Mouse (Mus musculus) embryonic facial prominence, embryonic 13.5 days (tissue): Measurements from ENCODE around the gene Dusp6. TPM values are rescaled to one million over a fixed set of nuclear protein-coding genes. Genes with fewer than 3 reads are reported as not detected.
A peak's percentile ranks its signal among the peaks of the same experiment; 100 is the strongest.

Experiments used
- ATAC-seq: fragments of 200-750 bp; cut with Nextera tagmentation; 2 replicates; pipeline ENCODE4 v1.8.0; 2017; ENCODE audit warnings: low read depth; ENCODE audit not compliant: insufficient number of reproducible peaks, insufficient read depth, low FRiP score, low TSS enrichment
- H3K27ac ChIP-seq: fragments of 300-500 bp; sonication (generic); 2 replicates; pipeline ENCODE4 v1.5.1; 2015; ENCODE audit warnings: moderate library complexity, mild to moderate bottlenecking, inconsistent platforms
- H3K27me3 ChIP-seq: fragments of 300-500 bp; sonication (generic); 2 replicates; pipeline ENCODE4 v1.6.1; 2015; ENCODE audit warnings: mild to moderate bottlenecking, inconsistent platforms
- H3K36me3 ChIP-seq: fragments of 300-500 bp; sonication (generic); 2 replicates; pipeline ENCODE4 v1.6.1; 2015; ENCODE audit warnings: mild to moderate bottlenecking, inconsistent platforms
- H3K4me1 ChIP-seq: fragments of 300-500 bp; sonication (generic); 2 replicates; pipeline ENCODE4 v1.6.1; 2015; ENCODE audit warnings: inconsistent platforms
- H3K4me2 ChIP-seq: fragments of 300-500 bp; sonication (generic); 2 replicates; pipeline ENCODE4 v1.6.1; 2015; ENCODE audit warnings: moderate library complexity, mild to moderate bottlenecking, inconsistent platforms
- H3K4me3 ChIP-seq: fragments of 300-500 bp; sonication (generic); 2 replicates; pipeline ENCODE4 v1.5.1; 2015; ENCODE audit warnings: mild to moderate bottlenecking, inconsistent platforms
- H3K9ac ChIP-seq: fragments of 300-500 bp; sonication (generic); 2 replicates; pipeline ENCODE4 v1.6.1; 2015; ENCODE audit warnings: mild to moderate bottlenecking, inconsistent platforms
- H3K9me3 ChIP-seq: fragments of 300-500 bp; sonication (generic); 2 replicates; pipeline ENCODE4 v1.6.1; 2016; ENCODE audit warnings: inconsistent platforms
- WGBS: fragments of 180-500 bp; shearing (Covaris S2); methylation state at CpG from one replicate; pipeline ENCODE4 v1.1.7; 2015; ENCODE audit warnings: mixed read lengths; 5-methylcytosine and 5-hydroxymethylcytosine counted together
- polyA plus RNA-seq: library from polyadenylated mRNA; unstranded; fragments of >200 nt; fragmentation: Nextera tagmentation; extraction: Ambion mirVana; gene quantifications from 2 replicates; pipeline ENCODE4 v1.2.1, GENCODE M21; 2015

The Dusp6 gene
- polyA plus RNA-seq, 1 experiment from 2014 or later = 61.9 TPM

GRCm38 (mm10) chr10:99266025-99266424 is 3.0 kb downstream of the Dusp6 start:
- no peaks in the 10 kb centered on the region for H3K9me3 ChIP-seq
- H3K4me1 ChIP-seq = peaks cover 49% of the 10 kb centered on the region
- ATAC-seq = no peak
- peak overlapping the region; percentile 98 for H3K27ac ChIP-seq
- WGBS = 15% methylated on average over 14 of the region's 14 CpGs
- peak overlapping the region; percentile 93 for H3K9ac ChIP-seq
- H3K4me2 ChIP-seq = peak overlapping the region; percentile 86
- H3K27me3 ChIP-seq = no peaks in the 10 kb centered on the region; the same call in 1 of the 2 replicates
- peaks cover 5% of the 10 kb centered on the region; the same call in 1 of the 2 replicates for H3K36me3 ChIP-seq
- peak overlapping the region; percentile 74 for H3K4me3 ChIP-seq

GRCm38 (mm10) chr10:99267621-99268020 is 4.6 kb downstream of the Dusp6 start:
- no peak for ATAC-seq
- 30% methylated on average over 1 of the region's 1 CpGs for WGBS

GRCm38 (mm10) chr10:99268421-99269300 is 5.6 kb downstream of the Dusp6 start:
- no peak for ATAC-seq
- WGBS = 25% methylated on average over 19 of the region's 19 CpGs
- Histone ChIP-seq H3K27ac (peak overlapping the region; percentile 76), H3K27me3 (no peaks in the 10 kb centered on the region; the same call in 1 of the 2 replicates), H3K4me3 (peak overlapping the region; percentile 13), H3K4me2 (peak overlapping the region; percentile 86), H3K9me3 (no peaks in the 10 kb centered on the region), H3K4me1 (peaks cover 47% of the 10 kb centered on the region), H3K36me3 (peaks cover 5% of the 10 kb centered on the region; the same call in 1 of the 2 replicates), H3K9ac (peak overlapping the region; percentile 32; the same call in 1 of the 2 replicates)

More at GRCm38 (mm10) chr10:99267621-99268020, 4.6 kb downstream of the Dusp6 start:
- peaks cover 5% of the 10 kb centered on the region; the same call in 1 of the 2 replicates for H3K36me3 ChIP-seq
- peaks cover 47% of the 10 kb centered on the region for H3K4me1 ChIP-seq
- peak overlapping the region; percentile 86 for H3K4me2 ChIP-seq
- no peak overlapping the region for H3K4me3 ChIP-seq
- no peak overlapping the region for H3K9ac ChIP-seq
- H3K27ac ChIP-seq = peak overlapping the region; percentile 76
- H3K27me3 ChIP-seq = no peaks in the 10 kb centered on the region; the same call in 1 of the 2 replicates
- no peaks in the 10 kb centered on the region for H3K9me3 ChIP-seq

GRCm38 (mm10) chr10:99269301-99269701 is 6.3 kb downstream of the Dusp6 start:
- H3K9me3 ChIP-seq = no peaks in the 10 kb centered on the region
- peak overlapping the region; percentile 32; the same call in 1 of the 2 replicates for H3K9ac ChIP-seq
- ATAC-seq = no peak
- peak overlapping the region; percentile 86 for H3K4me2 ChIP-seq
- WGBS = 12% methylated on average over 4 of the region's 4 CpGs
- no peaks in the 10 kb centered on the region; the same call in 1 of the 2 replicates for H3K27me3 ChIP-seq
- peaks cover 5% of the 10 kb centered on the region; the same call in 1 of the 2 replicates for H3K36me3 ChIP-seq
- H3K4me3 ChIP-seq = no peak overlapping the region
- H3K4me1 ChIP-seq = peaks cover 47% of the 10 kb centered on the region
- H3K27ac ChIP-seq = peak overlapping the region; percentile 76

DNA sequence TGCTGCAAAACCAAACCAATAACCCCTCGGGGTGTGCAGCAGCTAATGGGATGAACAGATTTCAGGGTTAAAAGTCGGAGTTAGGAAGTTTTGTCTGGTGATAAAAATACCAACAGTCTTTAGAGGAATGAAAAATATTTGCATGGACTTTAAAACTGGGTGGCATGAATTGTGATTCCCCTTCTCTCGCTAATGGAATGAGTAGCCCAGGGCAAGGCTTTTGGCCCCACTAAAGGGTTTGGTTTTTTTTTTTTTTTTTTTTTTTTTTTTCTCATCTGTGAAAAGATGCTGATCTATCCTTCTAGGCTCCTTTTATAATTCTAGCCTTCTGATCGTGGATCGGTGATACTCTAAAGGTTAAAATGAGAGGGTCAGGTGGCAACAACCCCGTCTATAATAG is 6.7 kb downstream of the Dusp6 start:
- peaks cover 5% of the 10 kb centered on the region; the same call in 1 of the 2 replicates for H3K36me3 ChIP-seq
- no peak for ATAC-seq
- H3K4me3 ChIP-seq = no peak overlapping the region
- H3K4me2 ChIP-seq = no peak overlapping the region
- H3K9ac ChIP-seq = no peak overlapping the region
- no peaks in the 10 kb centered on the region for H3K9me3 ChIP-seq
- peak overlapping the region; percentile 76; the same call in 1 of the 2 replicates for H3K27ac ChIP-seq
- H3K4me1 ChIP-seq = peaks cover 44% of the 10 kb centered on the region
- WGBS = 48% methylated on average over 6 of the region's 6 CpGs
- H3K27me3 ChIP-seq = no peaks in the 10 kb centered on the region; the same call in 1 of the 2 replicates

DNA sequence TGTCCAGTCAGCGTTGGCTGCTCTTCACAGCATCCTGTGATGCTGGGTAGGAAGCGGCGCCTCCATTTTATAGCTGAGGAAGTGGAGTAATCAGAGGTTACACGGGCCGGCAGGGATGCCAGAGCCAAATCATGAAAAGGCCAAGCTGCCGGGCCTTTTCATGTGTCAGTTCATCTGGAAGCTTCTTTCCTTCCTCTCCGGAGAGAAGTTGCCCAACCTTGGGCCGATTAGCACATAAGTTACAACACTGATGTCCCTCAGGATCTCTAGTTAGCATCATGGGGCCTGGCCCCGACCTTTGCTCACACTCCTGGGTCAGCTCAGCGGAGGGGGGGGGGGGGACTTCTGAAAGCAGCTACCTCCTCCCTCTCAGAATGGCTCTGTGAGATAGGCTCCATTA is 7.4 kb downstream of the Dusp6 start:
- H3K9me3 ChIP-seq = no peaks in the 10 kb centered on the region
- H3K27me3 ChIP-seq = no peaks in the 10 kb centered on the region; the same call in 1 of the 2 replicates
- H3K4me2 ChIP-seq = no peak overlapping the region
- WGBS = 30% methylated on average over 10 of the region's 10 CpGs
- H3K27ac ChIP-seq = no peak overlapping the region
- peaks cover 39% of the 10 kb centered on the region for H3K4me1 ChIP-seq
- no peak overlapping the region for H3K4me3 ChIP-seq
- H3K9ac ChIP-seq = no peak overlapping the region
- no peak for ATAC-seq
- H3K36me3 ChIP-seq = peaks cover 5% of the 10 kb centered on the region; the same call in 1 of the 2 replicates

GRCm38 (mm10) chr10:99271016-99271415 is 8.0 kb downstream of the Dusp6 start:
- H3K36me3 ChIP-seq = peaks cover 3% of the 10 kb centered on the region; the same call in 1 of the 2 replicates
- no peak overlapping the region for H3K4me3 ChIP-seq
- ATAC-seq = no peak
- H3K27ac ChIP-seq = no peak overlapping the region
- H3K4me2 ChIP-seq = no peak overlapping the region
- peaks cover 33% of the 10 kb centered on the region for H3K4me1 ChIP-seq
- H3K27me3 ChIP-seq = no peaks in the 10 kb centered on the region; the same call in 1 of the 2 replicates
- H3K9ac ChIP-seq = no peak overlapping the region
- H3K9me3 ChIP-seq = no peaks in the 10 kb centered on the region
- 75% methylated on average over 11 of the region's 11 CpGs for WGBS

GRCm38 (mm10) chr10:99273006-99273405 is 10.0 kb downstream of the Dusp6 start:
- no peaks in the 10 kb centered on the region for H3K9me3 ChIP-seq
- 83% methylated on average over 12 of the region's 12 CpGs for WGBS
- H3K27me3 ChIP-seq = no peaks in the 10 kb centered on the region; the same call in 1 of the 2 replicates
- peaks cover 23% of the 10 kb centered on the region for H3K4me1 ChIP-seq
- H3K27ac ChIP-seq = no peak overlapping the region
- ATAC-seq = no peak
- H3K36me3 ChIP-seq = no peaks in the 10 kb centered on the region
- H3K4me3 ChIP-seq = no peak overlapping the region
- H3K4me2 ChIP-seq = no peak overlapping the region
- H3K9ac ChIP-seq = no peak overlapping the region

DNA sequence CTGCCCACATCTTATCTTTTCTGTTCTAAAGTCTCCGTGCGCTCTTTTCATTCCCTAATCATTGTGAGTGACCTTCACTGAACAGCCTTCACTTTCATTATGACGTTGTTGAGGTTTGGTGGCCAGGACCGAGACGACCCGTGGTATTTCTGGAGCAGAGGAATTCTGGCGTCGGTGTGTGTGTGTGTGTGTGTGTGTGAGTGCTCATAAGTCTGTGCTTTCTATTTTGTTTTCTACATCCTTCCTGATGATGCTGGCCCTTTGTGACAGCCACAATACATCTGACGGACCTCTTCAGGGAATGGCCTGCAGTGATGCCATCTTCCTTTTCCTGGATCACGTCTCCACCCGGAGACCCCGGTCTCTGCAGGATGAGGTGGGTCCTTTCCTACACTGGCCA is 11.6 kb downstream of the Dusp6 start:
- no peak overlapping the region for H3K9ac ChIP-seq
- no peaks in the 10 kb centered on the region for H3K9me3 ChIP-seq
- H3K4me2 ChIP-seq = no peak overlapping the region
- no peaks in the 10 kb centered on the region; the same call in 1 of the 2 replicates for H3K27me3 ChIP-seq
- WGBS = 87% methylated on average over 12 of the region's 12 CpGs
- H3K4me1 ChIP-seq = peaks cover 6% of the 10 kb centered on the region; the same call in 1 of the 2 replicates
- no peak overlapping the region for H3K4me3 ChIP-seq
- no peak for ATAC-seq
- H3K36me3 ChIP-seq = no peaks in the 10 kb centered on the region
- no peak overlapping the region; the same call in 1 of the 2 replicates for H3K27ac ChIP-seq

- H3K9me3 ChIP-seq = no peaks in the 10 kb centered on the region
- no peaks in the 10 kb centered on the region for H3K27me3 ChIP-seq
- no peak overlapping the region for H3K4me3 ChIP-seq
- H3K27ac ChIP-seq = no peak overlapping the region
- WGBS = 80% methylated on average over 22 of the region's 22 CpGs
- ATAC-seq = no peak
- no peaks in the 10 kb centered on the region for H3K4me1 ChIP-seq
- H3K9ac ChIP-seq = no peak overlapping the region
- no peaks in the 10 kb centered on the region for H3K36me3 ChIP-seq
- no peak overlapping the region for H3K4me2 ChIP-seq
Measured at GRCm38 (mm10) chr10:99279067-99279880, 16.2 kb downstream of the Dusp6 start.

DNA sequence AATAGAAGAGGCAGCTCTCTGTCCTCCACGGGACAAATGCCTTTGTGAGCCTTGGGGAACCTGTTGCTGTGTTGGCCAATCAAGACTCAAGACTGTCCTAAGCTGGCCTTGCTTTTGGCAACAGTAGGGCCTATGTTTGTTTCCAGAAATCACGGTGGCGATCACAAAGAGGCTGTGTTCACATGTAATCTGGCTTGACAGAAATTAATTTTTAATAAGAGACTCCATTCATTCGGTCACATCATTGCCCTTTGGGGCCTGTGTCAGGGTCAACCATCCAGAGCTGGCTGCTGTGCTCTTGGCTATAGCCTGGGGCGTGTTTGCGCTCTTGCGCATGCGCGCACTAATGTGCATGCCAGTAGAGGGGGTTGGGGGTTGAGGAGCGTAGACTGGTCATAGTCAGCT is 21.0 kb downstream of the Dusp6 start:
- H3K4me2 ChIP-seq = no peak overlapping the region
- H3K27me3 ChIP-seq = peaks cover 4% of the 10 kb centered on the region; the same call in 1 of the 2 replicates
- no peak for ATAC-seq
- no peaks in the 10 kb centered on the region for H3K36me3 ChIP-seq
- H3K9ac ChIP-seq = no peak overlapping the region
- no peak overlapping the region for H3K4me3 ChIP-seq
- H3K4me1 ChIP-seq = peaks cover 23% of the 10 kb centered on the region
- 80% methylated on average over 10 of the region's 10 CpGs for WGBS
- H3K9me3 ChIP-seq = no peaks in the 10 kb centered on the region
- no peak overlapping the region for H3K27ac ChIP-seq
